Mouse (Mus musculus): ENCODE results near the gene Gm20388.

DNA sequence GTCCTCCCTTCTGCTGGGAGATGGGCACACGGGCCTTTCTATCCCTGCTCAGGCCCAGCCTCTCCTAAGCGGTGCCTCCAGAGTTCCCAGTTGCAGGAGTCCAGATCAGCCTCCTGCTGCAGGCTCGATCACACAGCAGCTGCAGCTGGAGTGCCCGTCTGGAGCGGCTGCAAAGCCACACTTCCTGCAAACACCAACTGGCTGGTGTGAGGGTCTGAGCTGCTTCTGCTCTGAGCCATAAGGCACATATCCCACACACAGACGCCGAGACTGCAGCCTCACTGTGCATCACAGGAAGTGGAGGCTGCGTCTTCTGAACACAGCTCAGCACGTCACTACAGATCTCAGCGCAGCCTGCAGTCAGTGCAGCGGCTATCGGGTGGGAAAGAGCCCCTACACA, 2756.2 kb downstream of the Gm20388 start:
- TF ChIP-seq ZNF384 (IDR thresholded peaks at IDR 0.05; ENCODE audit: low read depth, low read length) (no peak), CHD2 (IDR thresholded peaks at IDR 0.05; ENCODE audit: low read depth, low read length) (no peak), ZC3H11A (IDR thresholded peaks at IDR 0.05; ENCODE audit: borderline replicate concordance, low read depth, low read length) (no peak), HCFC1 (IDR thresholded peaks at IDR 0.05; ENCODE audit: borderline replicate concordance, insufficient read depth, low read length) (no peak)
